Mouse (Mus musculus): ENCODE measurements at regions not wholly inside any gene's neighbourhood (a gene's known extent, or its start where the extent isn't known, plus 50 kb on each side); places are given as distances from the start of the nearest gene placed in this dataset.

DNA sequence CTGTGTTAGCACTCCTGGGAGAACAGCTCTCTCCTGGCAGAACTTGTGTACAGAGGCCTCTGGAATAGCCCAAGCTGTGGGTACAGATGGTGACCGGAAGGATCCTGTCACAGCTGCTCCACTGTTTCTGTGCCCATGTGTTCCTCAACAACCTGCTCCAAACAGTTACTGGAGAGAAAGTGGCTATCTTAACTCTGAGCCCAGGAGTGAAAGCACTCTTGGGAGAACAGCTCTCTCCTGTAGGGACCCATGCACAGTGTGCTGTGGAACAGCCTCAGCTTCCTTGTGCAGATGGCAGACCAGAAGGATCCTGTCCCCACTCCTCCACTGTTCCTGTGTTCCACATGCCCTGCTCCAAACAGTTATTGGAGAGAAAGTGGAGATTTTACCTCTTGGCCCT is 227.0 kb upstream of the Slc39a10 start:
- TF ChIP-seq POLR2A (IDR thresholded peaks at IDR 0.05; ENCODE audit: insufficient read depth, low read depth, low read length) = no peak
- no peak for TF ChIP-seq CTCF (IDR thresholded peaks at IDR 0.05)
